Mouse (Mus musculus): ENCODE measurements at regions not wholly inside any gene's neighbourhood (a gene's known extent, or its start where the extent isn't known, plus 50 kb on each side); places are given as distances from the start of the nearest gene placed in this dataset.

DNA sequence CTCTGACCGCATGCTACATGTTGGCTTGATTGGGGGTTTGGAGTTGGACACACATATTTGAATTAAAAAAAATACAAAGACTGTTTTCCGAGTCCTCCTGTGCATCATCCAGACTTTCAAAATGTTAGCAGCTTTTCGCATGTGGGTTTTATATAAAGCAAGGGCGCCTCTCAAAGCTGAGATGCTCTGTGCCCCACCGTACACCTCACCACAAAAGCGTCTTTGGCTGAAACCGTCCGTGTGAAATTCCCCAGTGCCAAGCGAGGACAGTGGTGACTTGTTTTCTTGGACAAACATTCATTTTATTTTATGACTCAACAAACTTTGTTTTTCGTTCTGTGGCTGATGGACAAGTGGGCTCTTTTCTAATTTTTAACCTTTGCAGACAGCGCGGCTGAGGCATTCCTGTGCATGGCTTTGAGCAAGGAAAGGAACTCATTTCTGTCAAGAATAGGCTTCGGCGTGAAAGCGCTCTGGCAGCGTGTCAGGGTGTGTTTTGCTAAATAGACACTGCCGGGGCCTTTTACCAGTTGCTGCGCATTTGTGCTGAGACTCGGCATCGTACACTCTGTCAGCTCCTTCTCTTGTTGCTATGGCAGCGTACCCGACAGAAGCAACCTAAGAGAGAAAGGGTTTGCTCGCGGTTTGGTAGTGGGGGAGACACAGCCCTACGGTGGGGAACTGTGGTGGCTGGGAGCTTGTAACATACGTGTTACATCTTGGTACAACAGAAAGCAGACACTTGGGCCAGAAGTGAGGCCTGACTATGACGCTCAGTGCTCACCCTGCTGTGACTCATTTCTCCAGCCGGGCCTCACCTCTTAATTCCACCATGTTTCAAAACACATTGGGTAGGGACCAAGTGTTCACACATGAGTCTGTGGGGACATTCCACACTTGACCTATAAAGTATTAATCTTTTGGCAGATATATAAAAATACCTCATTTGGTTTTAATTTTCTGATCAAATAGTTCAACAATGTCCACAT lies 123.6 kb downstream of the Qrsl1 start:
- Histone ChIP-seq H3K27me3 (no peaks in the 10 kb centered on the region), H3K9ac (no peak overlapping the region), H3K4me3 (replicated peaks) (no peak overlapping the region), H3K9me3 (replicated peaks) (peaks cover 9% of the 10 kb centered on the region; the same call in 1 of the 2 replicates), H3K36me3 (no peaks in the 10 kb centered on the region), H3K27ac (no peak overlapping the region), H3K4me1 (no peaks in the 10 kb centered on the region), H3K4me2 (no peak overlapping the region)
- 87% methylated on average over 28 of the region's 28 CpGs for WGBS
- ATAC-seq (replicated peaks; ENCODE audit: low FRiP score), result no peak

DNA sequence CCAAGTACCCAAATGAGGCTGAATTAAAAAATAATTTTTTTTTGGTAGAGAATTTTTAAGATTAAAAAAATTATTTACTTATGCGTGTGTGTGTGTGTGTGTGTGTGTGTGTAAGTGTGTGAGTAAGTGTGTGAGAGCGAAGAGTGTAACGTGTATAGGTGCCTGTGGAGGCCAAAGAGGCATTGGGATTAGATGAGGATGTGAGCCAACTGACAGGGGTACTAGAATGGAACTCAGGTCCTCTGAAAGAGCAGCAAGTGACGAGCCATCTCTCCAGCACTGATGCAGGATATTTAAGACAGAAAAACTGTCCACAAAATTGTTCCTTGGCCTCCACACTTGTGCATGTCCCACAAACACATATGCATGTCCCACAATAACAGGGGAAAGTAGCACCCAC lies 121.0 kb downstream of the Qrsl1 start:
- Histone ChIP-seq H3K27me3 (no peaks in the 10 kb centered on the region), H3K27ac (no peak overlapping the region), H3K4me1 (no peaks in the 10 kb centered on the region), H3K4me2 (no peak overlapping the region), H3K36me3 (no peaks in the 10 kb centered on the region), H3K4me3 (replicated peaks) (no peak overlapping the region), H3K9me3 (replicated peaks) (peaks cover 9% of the 10 kb centered on the region; the same call in 1 of the 2 replicates), H3K9ac (no peak overlapping the region)
- 94% methylated on average over 4 of the region's 4 CpGs for WGBS
- ATAC-seq (replicated peaks; ENCODE audit: low FRiP score), result no peak

DNA sequence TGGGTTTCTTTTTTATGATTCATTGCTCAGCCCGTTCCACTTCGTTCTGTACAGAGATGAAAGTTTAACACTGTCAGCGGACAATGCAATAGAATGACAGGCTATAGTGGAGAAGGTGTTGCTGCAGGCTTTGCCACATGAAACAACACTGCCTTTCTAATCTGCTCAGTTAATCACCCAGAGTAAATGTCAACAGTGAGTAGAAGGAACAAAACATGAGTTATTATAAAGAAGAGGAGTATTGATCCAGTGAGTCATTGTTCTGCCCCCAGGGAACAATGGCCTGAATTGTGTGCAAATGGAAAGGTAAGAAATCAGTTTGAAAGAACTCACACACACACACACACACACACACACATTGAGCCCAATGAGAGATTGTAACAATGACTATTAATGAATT lies 118.2 kb downstream of the Qrsl1 start:
- Histone ChIP-seq H3K4me2 (no peak overlapping the region), H3K9me3 (replicated peaks) (peaks cover 9% of the 10 kb centered on the region; the same call in 1 of the 2 replicates), H3K27me3 (no peaks in the 10 kb centered on the region), H3K4me1 (0 out of 2 replicates have a peak, but pooled peaks cover 2% of the 10 kb centered on the region), H3K36me3 (no peaks in the 10 kb centered on the region), H3K27ac (no peak overlapping the region), H3K9ac (no peak overlapping the region), H3K4me3 (replicated peaks) (no peak overlapping the region)
- 59% methylated on average over 3 of the region's 3 CpGs for WGBS
- ATAC-seq (replicated peaks; ENCODE audit: low FRiP score), result no peak

DNA sequence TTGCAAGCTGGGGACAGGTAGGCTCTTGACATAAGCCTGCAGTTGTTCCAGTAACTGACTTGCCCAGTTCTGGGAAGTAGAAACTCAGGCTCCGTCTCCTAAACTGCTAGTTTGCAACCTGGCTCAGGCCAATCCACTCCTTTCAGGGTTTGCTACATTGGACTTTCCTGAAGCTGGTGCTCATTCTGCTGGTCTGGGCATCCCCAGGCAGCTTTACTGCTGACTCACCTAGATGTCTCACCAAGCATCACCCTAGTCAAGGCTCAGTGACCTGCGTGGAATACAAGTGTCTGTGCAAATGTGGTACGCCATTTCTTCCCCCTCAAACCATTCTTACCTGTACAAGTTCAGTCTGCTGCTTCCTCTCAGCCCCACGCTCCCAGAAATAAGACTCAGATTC lies 110.8 kb downstream of the Qrsl1 start:
- WGBS, result 91% methylated on average over 4 of the region's 4 CpGs
- ATAC-seq (replicated peaks; ENCODE audit: low FRiP score), result no peak
- no peaks in the 10 kb centered on the region for H3K27me3 ChIP-seq

DNA sequence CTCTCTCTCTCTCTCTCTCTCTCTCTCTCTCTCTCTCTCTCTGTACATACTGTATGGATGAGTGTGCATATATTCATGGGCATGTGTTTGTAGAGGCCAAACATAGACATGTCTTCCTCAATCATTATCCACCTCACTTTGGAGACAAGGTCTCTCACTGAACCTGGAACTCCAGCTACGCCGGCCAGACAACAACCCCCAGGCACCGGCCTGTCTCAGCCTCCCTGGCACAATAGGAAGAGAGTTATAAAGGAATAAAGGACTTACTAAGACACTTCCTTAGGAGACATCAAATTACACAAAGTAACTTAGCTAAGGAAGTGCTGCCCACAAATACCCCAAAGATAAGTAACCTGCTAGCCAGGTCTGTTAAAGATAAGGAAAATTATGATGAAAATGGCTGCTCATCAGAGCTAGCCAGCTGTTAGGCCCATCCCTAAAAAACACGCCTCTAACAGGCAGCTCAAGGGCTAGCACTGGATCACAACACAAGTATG lies 110.0 kb downstream of the Qrsl1 start:
- no peaks in the 10 kb centered on the region for H3K36me3 ChIP-seq
- no peak overlapping the region for H3K27ac ChIP-seq
- no peaks in the 10 kb centered on the region for H3K27me3 ChIP-seq
- H3K9ac ChIP-seq, result no peak overlapping the region
- no peak for ATAC-seq (replicated peaks; ENCODE audit: low FRiP score)
- H3K4me1 ChIP-seq, result 0 out of 2 replicates have a peak, but pooled peaks cover 6% of the 10 kb centered on the region
- H3K9me3 ChIP-seq (replicated peaks), result no peaks in the 10 kb centered on the region
- WGBS, result 88% methylated on average over 4 of the region's 4 CpGs
- H3K4me3 ChIP-seq (replicated peaks), result no peak overlapping the region
- H3K4me2 ChIP-seq, result no peak overlapping the region

More for the DNA sequence above, 110.8 kb downstream of the Qrsl1 start:
- H3K36me3 ChIP-seq, result no peaks in the 10 kb centered on the region
- H3K4me3 ChIP-seq (replicated peaks), result no peak overlapping the region
- no peak overlapping the region for H3K4me2 ChIP-seq
- no peak overlapping the region for H3K27ac ChIP-seq
- no peak overlapping the region for H3K9ac ChIP-seq
- H3K4me1 ChIP-seq, result 0 out of 2 replicates have a peak, but pooled peaks cover 8% of the 10 kb centered on the region
- H3K9me3 ChIP-seq (replicated peaks), result no peaks in the 10 kb centered on the region

DNA sequence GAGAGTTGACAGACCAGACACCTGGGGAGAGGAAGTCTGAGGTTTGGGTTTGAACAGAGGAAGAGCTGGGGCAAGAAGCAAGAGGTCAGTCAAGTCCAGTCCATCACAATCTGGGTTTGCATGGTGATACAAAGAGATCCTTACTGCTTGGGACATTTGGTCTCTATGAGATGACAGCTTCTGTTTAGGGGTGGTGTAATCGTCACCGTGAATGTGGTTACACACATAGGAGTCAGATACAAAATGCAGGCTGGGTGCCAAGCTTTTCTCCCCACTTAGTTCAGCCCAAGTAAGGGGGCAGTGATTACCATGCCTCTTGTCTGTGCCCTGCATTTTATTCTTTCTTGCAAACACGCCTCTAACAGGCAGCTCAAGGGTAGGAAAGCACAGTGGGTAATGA lies 108.9 kb downstream of the Qrsl1 start:
- H3K9me3 ChIP-seq (replicated peaks), result no peaks in the 10 kb centered on the region
- H3K4me1 ChIP-seq, result 0 out of 2 replicates have a peak, but pooled peaks cover 6% of the 10 kb centered on the region
- no peaks in the 10 kb centered on the region for H3K27me3 ChIP-seq
- H3K9ac ChIP-seq, result no peak overlapping the region
- H3K4me2 ChIP-seq, result no peak overlapping the region
- WGBS, result 83% methylated on average over 3 of the region's 3 CpGs
- no peak overlapping the region for H3K27ac ChIP-seq
- no peak for ATAC-seq (replicated peaks; ENCODE audit: low FRiP score)
- no peak overlapping the region for H3K4me3 ChIP-seq (replicated peaks)
- no peaks in the 10 kb centered on the region for H3K36me3 ChIP-seq

DNA sequence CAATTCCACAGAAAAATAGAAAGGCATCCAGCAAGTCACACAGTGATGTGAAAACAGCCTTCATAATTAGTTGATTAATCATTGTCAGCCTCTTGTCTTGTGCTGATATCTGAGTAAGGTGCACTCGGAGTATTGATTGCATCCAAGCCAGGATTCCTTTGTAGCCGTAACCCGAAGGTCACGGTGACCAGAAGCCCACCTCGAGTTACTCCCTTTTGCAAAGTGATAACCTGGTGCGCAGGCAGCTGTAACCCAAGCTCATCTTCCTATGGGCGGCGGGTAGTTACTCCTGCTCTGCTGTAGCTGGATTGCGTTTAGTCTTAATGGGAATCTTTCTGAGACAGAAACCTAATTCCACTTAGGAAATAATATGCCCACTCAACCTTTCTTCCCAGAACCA lies 107.0 kb downstream of the Qrsl1 start:
- Histone ChIP-seq H3K36me3 (no peaks in the 10 kb centered on the region), H3K9me3 (replicated peaks) (no peaks in the 10 kb centered on the region), H3K4me3 (replicated peaks) (no peak overlapping the region), H3K27ac (no peak overlapping the region), H3K4me2 (no peak overlapping the region), H3K4me1 (0 out of 2 replicates have a peak, but pooled peaks cover 6% of the 10 kb centered on the region), H3K9ac (no peak overlapping the region), H3K27me3 (no peaks in the 10 kb centered on the region)
- ATAC-seq (replicated peaks; ENCODE audit: low FRiP score), result no peak; the same call in 1 of the 2 replicates
- WGBS, result 46% methylated on average over 9 of the region's 9 CpGs

DNA sequence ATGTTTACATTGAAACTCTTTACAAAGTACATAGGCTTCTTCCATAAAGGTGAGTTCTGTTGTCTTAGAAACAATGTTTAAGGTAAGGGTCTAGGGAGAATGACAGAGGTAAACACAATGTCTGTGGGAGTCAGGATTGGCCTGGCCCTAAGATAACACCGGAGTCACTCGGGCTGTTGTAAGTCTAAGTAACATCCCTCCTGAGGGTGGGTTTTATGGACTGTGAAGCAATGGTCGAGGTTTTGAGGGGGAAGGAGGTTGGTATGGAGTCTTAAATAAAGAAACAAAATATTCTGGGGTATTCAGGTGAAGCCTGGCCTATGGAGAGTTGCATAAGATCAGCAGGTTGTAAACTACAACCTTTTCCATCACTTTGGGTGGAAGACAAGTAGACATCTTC lies 101.5 kb downstream of the Qrsl1 start:
- H3K4me2 ChIP-seq, result no peak overlapping the region
- no peak overlapping the region for H3K9ac ChIP-seq
- H3K4me3 ChIP-seq (replicated peaks), result no peak overlapping the region
- H3K27ac ChIP-seq, result no peak overlapping the region
- H3K27me3 ChIP-seq, result no peaks in the 10 kb centered on the region
- peaks cover 6% of the 10 kb centered on the region; the same call in 1 of the 2 replicates for H3K4me1 ChIP-seq
- 35% methylated on average over 3 of the region's 3 CpGs for WGBS
- ATAC-seq (replicated peaks; ENCODE audit: low FRiP score), result peak; percentile 78; the same call in 1 of the 2 replicates
- no peaks in the 10 kb centered on the region for H3K36me3 ChIP-seq
- H3K9me3 ChIP-seq (replicated peaks), result no peaks in the 10 kb centered on the region

DNA sequence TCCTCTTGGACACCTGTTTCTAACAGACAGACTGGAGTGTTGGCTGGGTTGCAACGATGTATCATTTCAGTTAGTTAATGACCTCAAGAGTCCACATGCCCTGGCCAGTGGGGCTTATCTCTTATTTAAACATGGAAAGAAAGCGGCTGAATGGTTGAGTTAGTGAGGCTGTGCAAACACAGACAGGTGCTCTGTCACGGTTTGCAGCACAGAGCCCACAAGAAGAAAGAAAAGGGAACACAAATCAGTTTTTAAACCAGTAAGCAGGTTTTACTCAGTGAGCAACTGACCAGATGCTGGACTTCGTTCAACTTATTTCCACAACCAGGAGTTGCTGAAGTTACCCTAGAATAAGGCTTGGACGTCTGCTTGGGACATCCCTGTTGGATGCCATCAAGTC lies 86.3 kb downstream of the Qrsl1 start:
- Histone ChIP-seq H3K9ac (no peak overlapping the region), H3K27ac (no peak overlapping the region), H3K27me3 (no peaks in the 10 kb centered on the region), H3K36me3 (no peaks in the 10 kb centered on the region), H3K9me3 (replicated peaks) (no peaks in the 10 kb centered on the region), H3K4me1 (peaks cover 9% of the 10 kb centered on the region), H3K4me3 (replicated peaks) (no peak overlapping the region), H3K4me2 (no peak overlapping the region)
- WGBS, result 30% methylated on average over 5 of the region's 5 CpGs
- no peak for ATAC-seq (replicated peaks; ENCODE audit: low FRiP score)

DNA sequence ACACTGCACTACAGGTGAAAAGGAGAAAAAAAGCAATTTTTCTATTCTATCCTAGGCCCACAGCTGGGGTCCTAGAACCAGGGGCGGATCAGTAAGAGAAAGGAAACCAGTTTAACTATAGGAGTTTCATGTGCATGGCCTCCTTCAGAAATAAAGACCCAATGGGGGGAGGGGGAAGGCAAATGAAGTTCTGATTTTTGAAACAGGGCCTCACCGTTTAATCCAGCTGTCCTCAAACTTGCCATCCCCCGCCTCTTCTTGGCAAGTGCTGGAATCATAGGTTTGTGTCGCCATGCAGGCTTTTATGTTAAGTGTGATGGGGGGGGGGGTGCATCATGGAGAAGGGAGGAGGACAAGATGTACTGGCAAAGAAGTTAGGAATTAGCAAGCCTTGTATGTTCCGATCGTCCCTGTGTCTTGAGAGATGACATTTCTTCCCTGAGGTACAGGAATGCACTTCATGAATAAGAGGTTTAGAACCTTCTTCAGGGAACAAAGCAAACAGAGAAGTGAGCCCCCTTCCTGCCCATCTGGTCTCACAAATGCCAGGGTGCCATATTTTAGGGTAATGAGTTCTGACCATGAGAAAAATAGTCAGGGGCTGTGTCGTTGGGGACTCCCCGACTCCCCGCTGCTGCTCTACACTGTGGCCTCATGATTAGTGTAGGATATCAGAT lies 83.9 kb downstream of the Qrsl1 start:
- Histone ChIP-seq H3K4me1 (peaks cover 9% of the 10 kb centered on the region), H3K4me3 (replicated peaks) (no peak overlapping the region), H3K4me2 (no peak overlapping the region), H3K27me3 (no peaks in the 10 kb centered on the region), H3K9ac (no peak overlapping the region), H3K9me3 (replicated peaks) (no peaks in the 10 kb centered on the region), H3K36me3 (no peaks in the 10 kb centered on the region), H3K27ac (no peak overlapping the region)
- WGBS, result 80% methylated on average over 9 of the region's 9 CpGs
- ATAC-seq (replicated peaks; ENCODE audit: low FRiP score), result no peak

DNA sequence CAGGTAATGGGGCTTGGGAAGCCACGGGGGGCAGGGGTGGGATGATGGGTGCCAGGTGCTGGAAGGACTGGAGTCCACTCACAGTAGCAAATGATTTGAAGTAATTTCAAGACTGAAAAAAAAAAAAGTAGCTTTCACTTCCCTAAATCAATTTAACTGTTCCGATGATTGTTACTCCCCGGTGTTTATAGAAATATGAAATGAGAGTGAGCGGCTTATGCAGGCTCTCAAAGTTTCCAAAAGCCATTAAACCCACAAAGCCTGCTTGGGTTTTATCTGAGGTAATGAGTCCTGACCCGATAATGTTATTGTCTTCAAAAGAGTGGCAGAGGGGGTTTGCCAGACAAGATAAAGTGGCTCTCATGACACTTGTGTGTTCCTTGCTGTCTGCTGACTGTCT lies 82.9 kb downstream of the Qrsl1 start:
- no peak overlapping the region for H3K4me3 ChIP-seq (replicated peaks)
- H3K27ac ChIP-seq, result no peak overlapping the region
- peaks cover 9% of the 10 kb centered on the region for H3K4me1 ChIP-seq
- H3K9ac ChIP-seq, result no peak overlapping the region
- H3K27me3 ChIP-seq, result no peaks in the 10 kb centered on the region
- 68% methylated on average over 5 of the region's 5 CpGs for WGBS
- H3K9me3 ChIP-seq (replicated peaks), result no peaks in the 10 kb centered on the region
- no peak for ATAC-seq (replicated peaks; ENCODE audit: low FRiP score)
- no peaks in the 10 kb centered on the region for H3K36me3 ChIP-seq
- H3K4me2 ChIP-seq, result no peak overlapping the region

DNA sequence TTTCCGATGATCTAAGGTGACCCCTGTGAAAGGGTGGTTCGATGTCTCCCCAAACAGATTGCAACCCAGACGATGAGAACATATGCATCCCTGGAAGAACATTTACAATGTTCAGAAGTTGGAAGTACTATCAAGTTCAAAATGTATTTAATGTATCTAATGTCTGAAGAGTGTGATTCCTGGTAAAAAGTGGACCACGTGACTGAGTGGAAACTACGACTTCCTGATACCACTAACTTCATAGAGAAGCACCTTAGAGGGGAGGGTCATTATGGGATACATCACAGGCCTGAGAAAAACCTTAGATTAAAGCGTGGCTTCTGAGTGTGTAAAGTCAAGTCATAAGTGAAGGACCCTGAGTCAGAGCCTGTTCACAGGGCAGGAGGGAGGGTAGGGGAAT lies 82.1 kb downstream of the Qrsl1 start:
- no peaks in the 10 kb centered on the region for H3K9me3 ChIP-seq (replicated peaks)
- H3K9ac ChIP-seq, result no peak overlapping the region
- no peak overlapping the region for H3K4me3 ChIP-seq (replicated peaks)
- H3K27me3 ChIP-seq, result no peaks in the 10 kb centered on the region
- H3K36me3 ChIP-seq, result no peaks in the 10 kb centered on the region
- H3K4me1 ChIP-seq, result peaks cover 9% of the 10 kb centered on the region
- WGBS, result 85% methylated on average over 6 of the region's 6 CpGs
- no peak overlapping the region for H3K27ac ChIP-seq
- no peak for ATAC-seq (replicated peaks; ENCODE audit: low FRiP score)
- H3K4me2 ChIP-seq, result no peak overlapping the region

Data from kidney, embryonic 15.5 days (tissue).